Mouse (Mus musculus): ENCODE results near the gene Pcx. TPM values are rescaled to one million over a fixed set of nuclear protein-coding genes. Genes with fewer than 3 reads are reported as not detected.
A peak's percentile ranks its signal among the peaks of the same experiment; 100 is the strongest.

Pcx gene
- polyA plus RNA-seq, 1 experiment from 2014 or later, result 53.2 TPM

GRCm38 (mm10) chr19:4615151-4616093 is 105.2 kb downstream of the Pcx start, which contains the start of gene Lrfn4:
TSS of gene Lrfn4 (minus strand) at chr19:4615667.
- ATAC-seq, result peak; percentile 93
- Histone ChIP-seq H3K9ac (ENCODE audit: low read depth, low read length) (peak within 1 kb of the TSS; percentile 98), H3K27ac (ENCODE audit: low read depth, low read length) (peak within 1 kb of the TSS; percentile 94), H3K36me3 (ENCODE audit: control insufficient read depth, insufficient read depth, low read length) (peaks cover 20% of the 10 kb centered on the region), H3K4me1 (ENCODE audit: control insufficient read depth, insufficient read depth, low read depth, low read length) (peaks cover 32% of the 10 kb centered on the region), H3K9me3 (ENCODE audit: control insufficient read depth, low read length) (no peaks in the 10 kb centered on the region), H3K4me2 (ENCODE audit: low read length) (peak within 1 kb of the TSS; percentile 89), H3K27me3 (replicated peaks; ENCODE audit: control insufficient read depth, insufficient read depth, low read length) (0 out of 2 replicates have a peak, but pooled peaks cover 2% of the 10 kb centered on the region), H3K4me3 (ENCODE audit: low read length) (peak within 1 kb of the TSS; percentile 92)
- under 1% methylated on average over 74 of the region's 87 CpGs for WGBS

GRCm38 (mm10) chr19:4616546-4616945 is 106.3 kb downstream of the Pcx start:
- no peak for ATAC-seq
- H3K9me3 ChIP-seq (ENCODE audit: control insufficient read depth, low read length), result no peaks in the 10 kb centered on the region
- H3K4me1 ChIP-seq (ENCODE audit: control insufficient read depth, insufficient read depth, low read depth, low read length), result peaks cover 32% of the 10 kb centered on the region
- no peak overlapping the region for H3K4me3 ChIP-seq (ENCODE audit: low read length)
- 37% methylated on average over 4 of the region's 4 CpGs for WGBS
- H3K4me2 ChIP-seq (ENCODE audit: low read length), result no peak overlapping the region
- no peak overlapping the region for H3K27ac ChIP-seq (ENCODE audit: low read depth, low read length)
- H3K27me3 ChIP-seq (replicated peaks; ENCODE audit: control insufficient read depth, insufficient read depth, low read length), result 0 out of 2 replicates have a peak, but pooled peaks cover 2% of the 10 kb centered on the region
- H3K9ac ChIP-seq (ENCODE audit: low read depth, low read length), result peak overlapping the region; percentile 2; the same call in 1 of the 2 replicates
- peaks cover 20% of the 10 kb centered on the region for H3K36me3 ChIP-seq (ENCODE audit: control insufficient read depth, insufficient read depth, low read length)

- H3K4me2 ChIP-seq (ENCODE audit: low read length), result no peak overlapping the region
- 0 out of 2 replicates have a peak, but pooled peaks cover 2% of the 10 kb centered on the region for H3K27me3 ChIP-seq (replicated peaks; ENCODE audit: control insufficient read depth, insufficient read depth, low read length)
- WGBS, result 29% methylated on average over 18 of the region's 18 CpGs
- H3K36me3 ChIP-seq (ENCODE audit: control insufficient read depth, insufficient read depth, low read length), result peaks cover 20% of the 10 kb centered on the region
- H3K4me3 ChIP-seq (ENCODE audit: low read length), result no peak overlapping the region
- H3K9me3 ChIP-seq (ENCODE audit: control insufficient read depth, low read length), result no peaks in the 10 kb centered on the region
- H3K9ac ChIP-seq (ENCODE audit: low read depth, low read length), result no peak overlapping the region; the same call in 1 of the 2 replicates
- no peak for ATAC-seq
- no peak overlapping the region for H3K27ac ChIP-seq (ENCODE audit: low read depth, low read length)
- H3K4me1 ChIP-seq (ENCODE audit: control insufficient read depth, insufficient read depth, low read depth, low read length), result peaks cover 19% of the 10 kb centered on the region
These were observed 107.9 kb downstream of the Pcx start for GRCm38 (mm10) chr19:4618183-4618582.

GRCm38 (mm10) chr19:4619461-4619860 is 109.2 kb downstream of the Pcx start:
- H3K27ac ChIP-seq (ENCODE audit: low read depth, low read length), result no peak overlapping the region
- H3K36me3 ChIP-seq (ENCODE audit: control insufficient read depth, insufficient read depth, low read length), result peaks cover 19% of the 10 kb centered on the region
- no peak overlapping the region for H3K4me2 ChIP-seq (ENCODE audit: low read length)
- no peak overlapping the region for H3K9ac ChIP-seq (ENCODE audit: low read depth, low read length)
- no peak overlapping the region for H3K4me3 ChIP-seq (ENCODE audit: low read length)
- WGBS, result 80% methylated on average over 10 of the region's 10 CpGs
- ATAC-seq, result no peak
- H3K27me3 ChIP-seq (replicated peaks; ENCODE audit: control insufficient read depth, insufficient read depth, low read length), result 0 out of 2 replicates have a peak, but pooled peaks cover 2% of the 10 kb centered on the region
- H3K4me1 ChIP-seq (ENCODE audit: control insufficient read depth, insufficient read depth, low read depth, low read length), result peaks cover 11% of the 10 kb centered on the region
- H3K9me3 ChIP-seq (ENCODE audit: control insufficient read depth, low read length), result no peaks in the 10 kb centered on the region

- no peak for ATAC-seq
- H3K27ac ChIP-seq (ENCODE audit: low read depth, low read length), result no peak overlapping the region
- 90% methylated on average over 7 of the region's 7 CpGs for WGBS
- peaks cover 19% of the 10 kb centered on the region for H3K36me3 ChIP-seq (ENCODE audit: control insufficient read depth, insufficient read depth, low read length)
- 0 out of 2 replicates have a peak, but pooled peaks cover 2% of the 10 kb centered on the region for H3K27me3 ChIP-seq (replicated peaks; ENCODE audit: control insufficient read depth, insufficient read depth, low read length)
- no peak overlapping the region for H3K4me3 ChIP-seq (ENCODE audit: low read length)
- H3K9ac ChIP-seq (ENCODE audit: low read depth, low read length), result no peak overlapping the region
- peaks cover 15% of the 10 kb centered on the region for H3K4me1 ChIP-seq (ENCODE audit: control insufficient read depth, insufficient read depth, low read depth, low read length)
- no peaks in the 10 kb centered on the region for H3K9me3 ChIP-seq (ENCODE audit: control insufficient read depth, low read length)
- H3K4me2 ChIP-seq (ENCODE audit: low read length), result no peak overlapping the region
These were observed 110.4 kb downstream of the Pcx start for GRCm38 (mm10) chr19:4620721-4621120.

DNA sequence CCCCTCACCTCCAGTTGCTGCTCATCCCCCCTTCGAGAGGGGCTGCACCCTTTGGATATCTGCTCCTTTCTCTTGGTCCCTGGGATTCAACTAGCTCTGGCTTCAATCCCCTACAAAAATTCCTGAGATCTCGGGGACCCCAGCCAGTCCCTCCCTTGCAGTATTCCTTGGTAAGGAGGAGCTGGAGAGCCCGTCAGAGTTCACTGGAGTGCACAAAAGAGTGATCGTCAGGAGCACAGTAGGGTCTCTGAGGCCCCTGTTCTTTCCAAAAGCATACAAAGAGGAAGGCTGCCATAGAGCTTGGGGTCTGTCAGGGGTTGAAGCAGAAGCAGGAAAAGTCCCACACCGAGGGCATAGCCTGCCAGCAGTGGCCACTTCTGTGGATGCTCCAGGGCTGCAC is 112.5 kb downstream of the Pcx start:
- H3K4me2 ChIP-seq (ENCODE audit: low read length), result no peak overlapping the region
- H3K4me1 ChIP-seq (ENCODE audit: control insufficient read depth, insufficient read depth, low read depth, low read length), result peaks cover 19% of the 10 kb centered on the region
- H3K27ac ChIP-seq (ENCODE audit: low read depth, low read length), result no peak overlapping the region
- H3K27me3 ChIP-seq (replicated peaks; ENCODE audit: control insufficient read depth, insufficient read depth, low read length), result 0 out of 2 replicates have a peak, but pooled peaks cover 2% of the 10 kb centered on the region
- H3K9me3 ChIP-seq (ENCODE audit: control insufficient read depth, low read length), result no peaks in the 10 kb centered on the region
- H3K9ac ChIP-seq (ENCODE audit: low read depth, low read length), result no peak overlapping the region
- no peak overlapping the region for H3K4me3 ChIP-seq (ENCODE audit: low read length)
- peaks cover 19% of the 10 kb centered on the region for H3K36me3 ChIP-seq (ENCODE audit: control insufficient read depth, insufficient read depth, low read length)
- no peak for ATAC-seq
- 60% methylated on average over 5 of the region's 5 CpGs for WGBS

DNA sequence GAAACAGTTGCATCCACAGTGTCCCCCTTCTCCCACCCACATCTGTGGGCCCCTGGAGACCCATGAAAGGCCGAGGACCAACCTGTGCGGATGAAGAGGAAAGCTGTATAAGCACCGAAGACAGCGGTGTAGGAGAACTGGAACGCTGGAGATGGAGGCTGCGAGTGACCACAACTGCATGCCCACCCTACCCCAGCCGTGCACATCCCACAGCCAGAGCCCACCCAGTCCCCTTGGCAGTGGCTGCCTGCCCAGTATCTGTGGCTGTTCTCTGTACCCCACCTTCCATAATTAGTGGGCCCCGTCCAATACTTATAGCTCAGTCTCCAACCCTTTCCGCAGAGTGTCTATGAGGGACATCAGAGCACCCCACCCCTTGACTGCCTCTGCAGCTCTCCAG is 113.1 kb downstream of the Pcx start:
- Histone ChIP-seq H3K36me3 (ENCODE audit: control insufficient read depth, insufficient read depth, low read length) (peaks cover 19% of the 10 kb centered on the region), H3K4me3 (ENCODE audit: low read length) (no peak overlapping the region), H3K27me3 (replicated peaks; ENCODE audit: control insufficient read depth, insufficient read depth, low read length) (0 out of 2 replicates have a peak, but pooled peaks cover 2% of the 10 kb centered on the region), H3K4me1 (ENCODE audit: control insufficient read depth, insufficient read depth, low read depth, low read length) (peaks cover 19% of the 10 kb centered on the region), H3K9ac (ENCODE audit: low read depth, low read length) (no peak overlapping the region), H3K9me3 (ENCODE audit: control insufficient read depth, low read length) (no peaks in the 10 kb centered on the region), H3K4me2 (ENCODE audit: low read length) (no peak overlapping the region), H3K27ac (ENCODE audit: low read depth, low read length) (no peak overlapping the region)
- no peak for ATAC-seq
- 92% methylated on average over 9 of the region's 9 CpGs for WGBS

DNA sequence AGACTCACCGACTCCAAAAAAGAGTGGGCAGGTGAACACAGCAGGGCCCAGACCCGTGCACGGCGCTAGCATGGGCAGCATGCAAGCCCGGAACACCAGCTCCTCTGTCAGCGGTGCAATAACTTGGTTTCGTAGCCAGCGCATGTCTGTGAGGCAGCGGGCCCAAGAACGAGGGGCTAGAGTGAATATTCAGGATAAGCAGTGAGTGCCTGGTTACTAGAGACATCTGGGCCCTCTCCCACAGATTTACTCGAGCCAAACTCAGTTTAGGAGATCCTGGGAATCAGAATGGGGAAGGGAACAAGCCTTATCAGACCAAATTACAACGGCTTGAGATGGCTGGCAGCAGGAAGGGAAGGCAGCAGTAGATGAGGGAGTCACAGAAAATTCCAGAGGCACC is 113.7 kb downstream of the Pcx start:
- no peak for ATAC-seq
- H3K4me2 ChIP-seq (ENCODE audit: low read length), result no peak overlapping the region
- H3K27ac ChIP-seq (ENCODE audit: low read depth, low read length), result no peak overlapping the region
- H3K4me3 ChIP-seq (ENCODE audit: low read length), result no peak overlapping the region
- no peaks in the 10 kb centered on the region for H3K9me3 ChIP-seq (ENCODE audit: control insufficient read depth, low read length)
- H3K9ac ChIP-seq (ENCODE audit: low read depth, low read length), result no peak overlapping the region; the same call in 1 of the 2 replicates
- peaks cover 21% of the 10 kb centered on the region for H3K4me1 ChIP-seq (ENCODE audit: control insufficient read depth, insufficient read depth, low read depth, low read length)
- WGBS, result 94% methylated on average over 12 of the region's 12 CpGs
- peaks cover 19% of the 10 kb centered on the region for H3K36me3 ChIP-seq (ENCODE audit: control insufficient read depth, insufficient read depth, low read length)
- H3K27me3 ChIP-seq (replicated peaks; ENCODE audit: control insufficient read depth, insufficient read depth, low read length), result no peaks in the 10 kb centered on the region

Data from hindbrain, embryonic 16.5 days (tissue).